8 mouse cellular contexts compared by ENCODE assay signal in the genomic region with DNA sequence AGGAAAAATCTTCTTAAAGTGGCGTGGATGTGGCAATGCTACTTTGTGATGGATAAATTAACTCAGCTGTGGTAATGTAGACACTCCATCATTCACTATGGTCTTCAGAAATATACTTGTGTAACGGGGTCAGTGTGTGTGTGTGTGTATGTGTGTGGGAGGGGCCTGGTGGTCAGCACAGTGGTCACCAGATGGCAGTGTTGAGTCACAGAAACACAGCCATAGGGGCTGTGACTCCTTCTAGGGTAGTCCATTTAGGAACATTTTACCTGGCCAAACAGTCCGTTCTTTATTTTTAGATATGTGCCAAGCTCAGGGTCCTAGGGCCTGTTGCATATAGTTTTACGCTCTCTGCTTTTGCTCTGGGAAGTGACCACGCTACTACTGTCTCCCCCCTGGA.
DNase-seq lines count a peak whose midpoint lies in the region; ATAC-seq and TF ChIP-seq lines count a peak whose summit lies in the region.

No protein-coding gene starts in this region.

- no peak for TF ChIP-seq CTCF in thymus, adult 2 months (IDR thresholded peaks at IDR 0.05; ENCODE audit: borderline replicate concordance, control insufficient read depth, extremely low read depth, insufficient read depth, low read length, poor library complexity)

- no peaks in the 10 kb centered on the region for H3K4me1 ChIP-seq in kidney, embryonic 16.5 days (ENCODE audit: insufficient read depth, low read length)
- no peaks in the 10 kb centered on the region for H3K4me1 ChIP-seq in embryonic facial prominence, embryonic 11.5 days (ENCODE audit: control insufficient read depth, insufficient read depth, low read length)
- no peaks in the 10 kb centered on the region for H3K4me1 ChIP-seq in thymus, adult 2 months (replicated peaks; ENCODE audit: control insufficient read depth, insufficient read depth, low read length)

- no peak overlapping the region for H3K9ac ChIP-seq in kidney, embryonic 16.5 days (replicated peaks; ENCODE audit: low read length)
- H3K9ac ChIP-seq in embryonic facial prominence, embryonic 11.5 days (replicated peaks; ENCODE audit: low read length): no peak overlapping the region

- peak; percentile 2 for DNase-seq in kidney, adult 9 months
- DNase-seq in 416B (ENCODE audit: low read depth) (peak; percentile 23), ES-CJ7 (ENCODE audit: low read depth, low spot score) (peak; percentile 70)
- DNase-seq in embryonic facial prominence, embryonic 11.5 days (ENCODE audit: low spot score): peak; percentile 47
- DNase-seq in left cerebral cortex, postnatal 4 days: peak; percentile 61
- no peak for DNase-seq in spleen, postnatal 4 days (ENCODE audit: low spot score in 2 of 2)
- no peak for DNase-seq in thymus, adult 2 months

- ATAC-seq in kidney, embryonic 16.5 days (ENCODE audit: low FRiP score, low TSS enrichment): no peak
- no peak for ATAC-seq in embryonic facial prominence, embryonic 11.5 days (replicated peaks; ENCODE audit: insufficient number of reproducible peaks, low FRiP score, low TSS enrichment, low read depth)

- no peak for TF ChIP-seq POLR2A in thymus, adult 2 months (IDR thresholded peaks at IDR 0.05; ENCODE audit: control insufficient read depth, extremely low read depth, insufficient read depth, low read length, poor library complexity)

- intact Hi-C loops in left cerebral cortex, postnatal 4 days (cut with DNase I): no loop called here

- H3K27ac ChIP-seq in kidney, embryonic 16.5 days (ENCODE audit: low read length): no peak overlapping the region
- H3K27ac ChIP-seq in embryonic facial prominence, embryonic 11.5 days (replicated peaks; ENCODE audit: low read depth, low read length): no peak overlapping the region
- no peak overlapping the region for H3K27ac ChIP-seq in thymus, adult 2 months (ENCODE audit: control insufficient read depth, insufficient read depth, low read length)

- no peaks in the 10 kb centered on the region for H3K27me3 ChIP-seq in kidney, embryonic 16.5 days (ENCODE audit: insufficient read depth, low read length)
- H3K27me3 ChIP-seq in embryonic facial prominence, embryonic 11.5 days (ENCODE audit: control insufficient read depth, insufficient read depth, low read length): no peaks in the 10 kb centered on the region
- no peaks in the 10 kb centered on the region for H3K27me3 ChIP-seq in thymus, adult 2 months (ENCODE audit: control insufficient read depth, insufficient read depth, low read length)

- H3K9me3 ChIP-seq in kidney, embryonic 16.5 days (ENCODE audit: low read length): no peaks in the 10 kb centered on the region
- no peaks in the 10 kb centered on the region for H3K9me3 ChIP-seq in embryonic facial prominence, embryonic 11.5 days (replicated peaks; ENCODE audit: control insufficient read depth, low read length)

- no peak overlapping the region for H3K4me3 ChIP-seq in kidney, embryonic 16.5 days (ENCODE audit: low read length)
- no peak overlapping the region for H3K4me3 ChIP-seq in embryonic facial prominence, embryonic 11.5 days (ENCODE audit: low read depth, low read length)
- H3K4me3 ChIP-seq in thymus, adult 2 months (ENCODE audit: control insufficient read depth, insufficient read depth, low read length): no peak overlapping the region

- 72% methylated on average over 5 of the region's 5 CpGs for WGBS in kidney, embryonic 16.5 days
- WGBS in embryonic facial prominence, embryonic 11.5 days: 72% methylated on average over 5 of the region's 5 CpGs
- 83% methylated on average over 5 of the region's 5 CpGs for WGBS in thymus, adult 2 months

- H3K4me2 ChIP-seq in kidney, embryonic 16.5 days (replicated peaks; ENCODE audit: low read depth, low read length): no peak overlapping the region
- no peak overlapping the region for H3K4me2 ChIP-seq in embryonic facial prominence, embryonic 11.5 days (ENCODE audit: low read depth, low read length)

- no peaks in the 10 kb centered on the region for H3K36me3 ChIP-seq in kidney, embryonic 16.5 days (ENCODE audit: insufficient read depth, low read length)
- H3K36me3 ChIP-seq in embryonic facial prominence, embryonic 11.5 days (replicated peaks; ENCODE audit: control insufficient read depth, insufficient read depth, low read depth, low read length): no peaks in the 10 kb centered on the region
- H3K36me3 ChIP-seq in thymus, adult 2 months (ENCODE audit: control insufficient read depth, insufficient read depth, low read length): no peaks in the 10 kb centered on the region

Comparison
In these comparisons a context has a peak if more than half of its experiments do, and no peak if none do; other contexts are left out.
1. DNase-seq: peak in kidney, adult 9 months (single experiment), 416B (single experiment), ES-CJ7 (single experiment), embryonic facial prominence, embryonic 11.5 days (single experiment) and left cerebral cortex, postnatal 4 days (single experiment); none in spleen, postnatal 4 days (0 of 2) and thymus, adult 2 months (single experiment).